7 mouse cellular contexts compared by ENCODE assay signal in genomic region chr11:95337846-95338342, GRCm38 (mm10). TPM values are rescaled to one million over a fixed set of nuclear protein-coding genes. Genes with fewer than 3 reads are reported as not detected.
DNase-seq lines count a peak whose midpoint lies in the region; ATAC-seq and TF ChIP-seq lines count a peak whose summit lies in the region.

No protein-coding gene starts in this region.

- no peak for TF ChIP-seq CTCF in cerebellum, adult 2 months (IDR thresholded peaks at IDR 0.05; ENCODE audit: borderline replicate concordance, insufficient read depth, low read depth, low read length)

- 31% methylated on average over 9 of the region's 9 CpGs for WGBS in forebrain, embryonic 13.5 days
- 10% methylated on average over 9 of the region's 9 CpGs for WGBS in liver, embryonic 12.5 days (ENCODE audit: insufficient replicate concordance)
- 15% methylated on average over 9 of the region's 9 CpGs for WGBS in stomach, embryonic 16.5 days
- 43% methylated on average over 9 of the region's 9 CpGs for WGBS in cerebellum, adult 2 months

- no peak for ATAC-seq in forebrain, embryonic 13.5 days
- ATAC-seq in liver, embryonic 12.5 days = no peak
- ATAC-seq in stomach, embryonic 16.5 days (ENCODE audit: insufficient read depth, low FRiP score) = no peak

- no peaks in the 10 kb centered on the region for H3K9me3 ChIP-seq in forebrain, embryonic 13.5 days (replicated peaks)
- H3K9me3 ChIP-seq in liver, embryonic 12.5 days (replicated peaks) = no peaks in the 10 kb centered on the region
- H3K9me3 ChIP-seq in stomach, embryonic 16.5 days (replicated peaks; ENCODE audit: control insufficient read depth, low read length) = no peaks in the 10 kb centered on the region

- H3K4me2 ChIP-seq in forebrain, embryonic 13.5 days = peak overlapping the region; percentile 88
- peak overlapping the region; percentile 75 for H3K4me2 ChIP-seq in liver, embryonic 12.5 days
- H3K4me2 ChIP-seq in stomach, embryonic 16.5 days (ENCODE audit: low read depth, low read length) = peak overlapping the region; percentile 68

- TF ChIP-seq POLR2A in cerebellum, adult 2 months (IDR thresholded peaks at IDR 0.05; ENCODE audit: borderline replicate concordance, insufficient read depth, low read length) = no peak

- peak overlapping the region; percentile 80; the same call in 1 of the 2 replicates for H3K9ac ChIP-seq in forebrain, embryonic 13.5 days
- peak overlapping the region; percentile 99 for H3K9ac ChIP-seq in liver, embryonic 12.5 days
- peak overlapping the region; percentile 89 for H3K9ac ChIP-seq in stomach, embryonic 16.5 days (ENCODE audit: low read length)

- DNase-seq in spleen, postnatal 36 days (ENCODE audit: low spot score in 2 of 2) = peak; percentile 41 to 53
- DNase-seq in spleen, postnatal 4 days (ENCODE audit: low spot score in 2 of 2) = no peak
- DNase-seq in adrenal gland, postnatal 14 days = no peak
- DNase-seq in cerebellum, adult 2 months = no peak

- H3K36me3 ChIP-seq in forebrain, embryonic 13.5 days (ENCODE audit: poor library complexity, severe bottlenecking) = no peaks in the 10 kb centered on the region
- peaks cover 30% of the 10 kb centered on the region for H3K36me3 ChIP-seq in liver, embryonic 12.5 days
- H3K36me3 ChIP-seq in stomach, embryonic 16.5 days (ENCODE audit: control insufficient read depth, insufficient read depth, low read length) = no peaks in the 10 kb centered on the region

- H3K27me3 ChIP-seq in forebrain, embryonic 13.5 days = peaks cover 9% of the 10 kb centered on the region
- H3K27me3 ChIP-seq in liver, embryonic 12.5 days (replicated peaks) = no peaks in the 10 kb centered on the region
- no peaks in the 10 kb centered on the region for H3K27me3 ChIP-seq in stomach, embryonic 16.5 days (ENCODE audit: control insufficient read depth, insufficient read depth, low read length)
- H3K27me3 ChIP-seq in cerebellum, adult 2 months (ENCODE audit: control insufficient read depth, insufficient read depth, low read length) = no peaks in the 10 kb centered on the region; the same call in 1 of the 2 replicates

- peak overlapping the region; percentile 83 for H3K4me3 ChIP-seq in forebrain, embryonic 13.5 days
- peak overlapping the region; percentile 98 for H3K4me3 ChIP-seq in liver, embryonic 12.5 days
- peak overlapping the region; percentile 96 for H3K4me3 ChIP-seq in stomach, embryonic 16.5 days (replicated peaks; ENCODE audit: low read length)
- H3K4me3 ChIP-seq in cerebellum, adult 2 months (replicated peaks; ENCODE audit: insufficient read depth, low read depth, low read length) = no peak overlapping the region

- H3K27ac ChIP-seq in forebrain, embryonic 13.5 days = no peak overlapping the region
- H3K27ac ChIP-seq in liver, embryonic 12.5 days = peak overlapping the region; percentile 99
- 0 out of 2 replicates have a peak overlapping the region, but pooled peaks have one; percentile 80 for H3K27ac ChIP-seq in stomach, embryonic 16.5 days (ENCODE audit: low read length)
- no peak overlapping the region for H3K27ac ChIP-seq in cerebellum, adult 2 months (ENCODE audit: insufficient read depth, low read length)

- peaks cover 16% of the 10 kb centered on the region for H3K4me1 ChIP-seq in forebrain, embryonic 13.5 days
- H3K4me1 ChIP-seq in liver, embryonic 12.5 days = peaks cover 77% of the 10 kb centered on the region
- peaks cover 28% of the 10 kb centered on the region for H3K4me1 ChIP-seq in stomach, embryonic 16.5 days (ENCODE audit: control insufficient read depth, insufficient read depth, low read length)
- no peaks in the 10 kb centered on the region for H3K4me1 ChIP-seq in cerebellum, adult 2 months (ENCODE audit: control insufficient read depth, insufficient read depth, low read length)

RNA-seq across cellular contexts. Expression of gene Fam117a, which starts 1.1 kb away (rescaled TPM):
- polyA plus RNA-seq in forebrain, embryonic 13.5 days (2015; fragmentation: Nextera tagmentation; extraction: Ambion mirVana) = 3.0 and 3.8 TPM in 2 replicates
- 59.0 and 62.7 TPM in 2 replicates for polyA plus RNA-seq in liver, embryonic 12.5 days (2016; fragmentation: Nextera tagmentation; extraction: Ambion mirVana)
- polyA plus RNA-seq in stomach, embryonic 16.5 days (2015; fragmentation: Nextera tagmentation; extraction: Ambion mirVana) = 11.6 and 13.9 TPM in 2 replicates
- total RNA-seq in adrenal gland, postnatal 14 days (2021) = 20.2 and 21.4 TPM in 2 replicates
- polyA plus RNA-seq in cerebellum, adult 2 months (2012; rRNA removed) = 14.3 and 17.4 TPM in 2 replicates

RNA-seq across cellular contexts. Expression of gene Kat7, which starts 27.8 kb away (rescaled TPM):
- 66.0 and 77.5 TPM in 2 replicates for polyA plus RNA-seq in forebrain, embryonic 13.5 days (2015; fragmentation: Nextera tagmentation; extraction: Ambion mirVana)
- 48.1 and 49.5 TPM in 2 replicates for polyA plus RNA-seq in liver, embryonic 12.5 days (2016; fragmentation: Nextera tagmentation; extraction: Ambion mirVana)
- polyA plus RNA-seq in stomach, embryonic 16.5 days (2015; fragmentation: Nextera tagmentation; extraction: Ambion mirVana) = 59.3 and 66.0 TPM in 2 replicates
- total RNA-seq in adrenal gland, postnatal 14 days (2021) = 48.5 and 50.7 TPM in 2 replicates
- polyA plus RNA-seq in cerebellum, adult 2 months (2012; rRNA removed) = 68.5 and 68.9 TPM in 2 replicates

RNA-seq across cellular contexts. Expression of gene Slc35b1, which starts 46.6 kb away (rescaled TPM):
- 135 and 140 TPM in 2 replicates for polyA plus RNA-seq in forebrain, embryonic 13.5 days (2015; fragmentation: Nextera tagmentation; extraction: Ambion mirVana)
- polyA plus RNA-seq in liver, embryonic 12.5 days (2016; fragmentation: Nextera tagmentation; extraction: Ambion mirVana) = 58.2 and 61.3 TPM in 2 replicates
- polyA plus RNA-seq in stomach, embryonic 16.5 days (2015; fragmentation: Nextera tagmentation; extraction: Ambion mirVana) = 91.7 and 98.9 TPM in 2 replicates
- 51.0 and 62.2 TPM in 2 replicates for total RNA-seq in adrenal gland, postnatal 14 days (2021)
- polyA plus RNA-seq in cerebellum, adult 2 months (2012; rRNA removed) = 88.5 and 90.3 TPM in 2 replicates

Comparison
In these comparisons a context has a peak if more than half of its experiments do, and no peak if none do; other contexts are left out.
1. DNase-seq: peak in spleen, postnatal 36 days (2 of 2); none in spleen, postnatal 4 days (0 of 2), adrenal gland, postnatal 14 days (single experiment) and cerebellum, adult 2 months (0 of 2).
2. H3K27ac ChIP-seq: peak in liver, embryonic 12.5 days (single experiment) and stomach, embryonic 16.5 days (single experiment); none in forebrain, embryonic 13.5 days (single experiment) and cerebellum, adult 2 months (single experiment).
3. Peak in every context shown above with its lines, with median percentiles within 50 percentile points of each other: H3K4me2 ChIP-seq and H3K9ac ChIP-seq.